Comparison of ENCODE assay signal across 10 mouse cellular contexts in genomic region chr8:121770845-121771752, GRCm38 (mm10). TPM values are rescaled to one million over a fixed set of nuclear protein-coding genes. Genes with fewer than 3 reads are reported as not detected.
DNase-seq lines count a peak whose midpoint lies in the region; ATAC-seq and TF ChIP-seq lines count a peak whose summit lies in the region.
"Had no signal": no experiment of that assay in that cellular context is flagged by ENCODE, and none has a peak within 500 bp of the region (broad histone marks: within the 10 kb centered on the region; RNA-seq: fewer than 3 reads in every experiment).

No protein-coding gene starts in this region.

- TF ChIP-seq POLR2A in brain, embryonic 14.5 days (IDR thresholded peaks at IDR 0.05; ENCODE audit: borderline replicate concordance, extremely low read depth, insufficient read depth, insufficient read length, poor library complexity, severe bottlenecking): no peak

- DNase-seq in brain, embryonic 14.5 days (ENCODE audit: low read depth): peak; percentile 83
- DNase-seq in embryonic facial prominence, embryonic 11.5 days (ENCODE audit: low spot score): peak; percentile 43
- no peak for DNase-seq in thymus, postnatal 10 days (ENCODE audit: low spot score in 2 of 2)
- no peak for DNase-seq in natural killer cell, adult 2 months (ENCODE audit: low spot score in 2 of 2)
- no peak for DNase-seq in adrenal gland, postnatal 25 days

- no peaks in the 10 kb centered on the region for H3K9me3 ChIP-seq in embryonic facial prominence, embryonic 11.5 days (replicated peaks; ENCODE audit: control insufficient read depth, low read length)
- H3K9me3 ChIP-seq in hindbrain, embryonic 16.5 days (ENCODE audit: control insufficient read depth, low read length): no peaks in the 10 kb centered on the region
- no peaks in the 10 kb centered on the region for H3K9me3 ChIP-seq in neural tube, embryonic 14.5 days (ENCODE audit: control insufficient read depth, low read length)
- H3K9me3 ChIP-seq: limb, embryonic 13.5 days; megakaryocyte, embryonic 14.5 days had no signal

- WGBS in embryonic facial prominence, embryonic 11.5 days: 34% methylated on average over 19 of the region's 19 CpGs
- 18% methylated on average over 18 of the region's 19 CpGs for WGBS in hindbrain, embryonic 16.5 days
- WGBS in neural tube, embryonic 14.5 days: 29% methylated on average over 19 of the region's 19 CpGs

- H3K9ac ChIP-seq in embryonic facial prominence, embryonic 11.5 days (replicated peaks; ENCODE audit: low read length): no peak overlapping the region
- H3K9ac ChIP-seq in hindbrain, embryonic 16.5 days (ENCODE audit: low read depth, low read length): peak overlapping the region; percentile 7; the same call in 1 of the 2 replicates
- 0 out of 2 replicates have a peak overlapping the region, but pooled peaks have one; percentile 16 for H3K9ac ChIP-seq in neural tube, embryonic 14.5 days (replicated peaks; ENCODE audit: low read depth, low read length)
- H3K9ac ChIP-seq: limb, embryonic 13.5 days had no signal

- H3K4me3 ChIP-seq in embryonic facial prominence, embryonic 11.5 days (ENCODE audit: low read depth, low read length): no peak overlapping the region
- H3K4me3 ChIP-seq in hindbrain, embryonic 16.5 days (ENCODE audit: low read length): no peak overlapping the region
- no peak overlapping the region for H3K4me3 ChIP-seq in neural tube, embryonic 14.5 days (ENCODE audit: low read depth, low read length)
- H3K4me3 ChIP-seq: limb, embryonic 13.5 days; megakaryocyte, embryonic 14.5 days had no signal

- no peaks in the 10 kb centered on the region for H3K27me3 ChIP-seq in embryonic facial prominence, embryonic 11.5 days (ENCODE audit: control insufficient read depth, insufficient read depth, low read length)
- H3K27me3 ChIP-seq in hindbrain, embryonic 16.5 days (replicated peaks; ENCODE audit: control insufficient read depth, insufficient read depth, low read length): no peaks in the 10 kb centered on the region
- no peaks in the 10 kb centered on the region for H3K27me3 ChIP-seq in neural tube, embryonic 14.5 days (ENCODE audit: control insufficient read depth, insufficient read depth, low read length)

- H3K4me2 ChIP-seq in embryonic facial prominence, embryonic 11.5 days (ENCODE audit: low read depth, low read length): no peak overlapping the region
- H3K4me2 ChIP-seq in hindbrain, embryonic 16.5 days (ENCODE audit: low read length): no peak overlapping the region
- no peak overlapping the region for H3K4me2 ChIP-seq in neural tube, embryonic 14.5 days (ENCODE audit: low read depth, low read length)
- H3K4me2 ChIP-seq: limb, embryonic 13.5 days had no signal

- no peak for TF ChIP-seq CTCF in brain, embryonic 14.5 days (IDR thresholded peaks at IDR 0.05; ENCODE audit: borderline replicate concordance, extremely low read depth, insufficient read depth, insufficient read length)

- no peaks in the 10 kb centered on the region for H3K36me3 ChIP-seq in embryonic facial prominence, embryonic 11.5 days (replicated peaks; ENCODE audit: control insufficient read depth, insufficient read depth, low read depth, low read length)
- no peaks in the 10 kb centered on the region for H3K36me3 ChIP-seq in hindbrain, embryonic 16.5 days (ENCODE audit: control insufficient read depth, insufficient read depth, low read length)
- H3K36me3 ChIP-seq in neural tube, embryonic 14.5 days (ENCODE audit: control insufficient read depth, insufficient read depth, low read length): no peaks in the 10 kb centered on the region
- H3K36me3 ChIP-seq: limb, embryonic 13.5 days had no signal

- H3K4me1 ChIP-seq in embryonic facial prominence, embryonic 11.5 days (ENCODE audit: control insufficient read depth, insufficient read depth, low read length): no peaks in the 10 kb centered on the region
- peaks cover 8% of the 10 kb centered on the region for H3K4me1 ChIP-seq in hindbrain, embryonic 16.5 days (ENCODE audit: control insufficient read depth, insufficient read depth, low read depth, low read length)
- peaks cover 9% of the 10 kb centered on the region; the same call in 1 of the 2 replicates for H3K4me1 ChIP-seq in neural tube, embryonic 14.5 days (ENCODE audit: control insufficient read depth, insufficient read depth, low read length)
- H3K4me1 ChIP-seq: megakaryocyte, embryonic 14.5 days had no signal

- no peak overlapping the region for H3K27ac ChIP-seq in embryonic facial prominence, embryonic 11.5 days (replicated peaks; ENCODE audit: low read depth, low read length)
- H3K27ac ChIP-seq in hindbrain, embryonic 16.5 days (ENCODE audit: low read depth, low read length): no peak overlapping the region; the same call in 1 of the 2 replicates
- H3K27ac ChIP-seq in neural tube, embryonic 14.5 days (ENCODE audit: low read depth, low read length): no peak overlapping the region
- H3K27ac ChIP-seq: limb, embryonic 13.5 days had no signal

- no peak; the same call in 1 of the 2 replicates for ATAC-seq in embryonic facial prominence, embryonic 11.5 days (replicated peaks; ENCODE audit: insufficient number of reproducible peaks, low FRiP score, low TSS enrichment, low read depth)
- ATAC-seq in hindbrain, embryonic 16.5 days: peak; percentile 80
- ATAC-seq in neural tube, embryonic 14.5 days (ENCODE audit: low read depth): peak; percentile 57

RNA-seq across cellular contexts. Expression of gene Jph3, which starts 41.7 kb away (rescaled TPM):
- polyA plus RNA-seq in brain, embryonic 14.5 days (2012; rRNA removed): 28.7 and 57.2 TPM in 2 replicates
- polyA plus RNA-seq in embryonic facial prominence, embryonic 11.5 days (2014; fragmentation: Nextera tagmentation; extraction: Ambion mirVana): 4.1 and 4.3 TPM in 2 replicates
- 106 and 118 TPM in 2 replicates for polyA plus RNA-seq in hindbrain, embryonic 16.5 days (2015; fragmentation: Nextera tagmentation; extraction: Ambion mirVana)
- 84.2 and 89.0 TPM in 2 replicates for polyA plus RNA-seq in neural tube, embryonic 14.5 days (2014; fragmentation: Nextera tagmentation; extraction: Ambion mirVana)
- total RNA-seq in adrenal gland, postnatal 25 days (2021): 2.0 and 3.2 TPM in 2 replicates
- total RNA-seq: MEL had no signal

RNA-seq across cellular contexts. Expression of gene Klhdc4, which starts 58.3 kb away (rescaled TPM):
- 41.8 and 45.2 TPM in 2 replicates for polyA plus RNA-seq in brain, embryonic 14.5 days (2012; rRNA removed)
- polyA plus RNA-seq in embryonic facial prominence, embryonic 11.5 days (2014; fragmentation: Nextera tagmentation; extraction: Ambion mirVana): 43.1 and 45.3 TPM in 2 replicates
- polyA plus RNA-seq in hindbrain, embryonic 16.5 days (2015; fragmentation: Nextera tagmentation; extraction: Ambion mirVana): 42.1 and 44.5 TPM in 2 replicates
- 43.7 and 46.2 TPM in 2 replicates for polyA plus RNA-seq in neural tube, embryonic 14.5 days (2014; fragmentation: Nextera tagmentation; extraction: Ambion mirVana)
- total RNA-seq in adrenal gland, postnatal 25 days (2021): 29.1 and 30.5 TPM in 2 replicates

Comparison
In these comparisons a context has a peak if more than half of its experiments do, and no peak if none do; other contexts are left out.
1. DNase-seq: peak in brain, embryonic 14.5 days (single experiment) and embryonic facial prominence, embryonic 11.5 days (single experiment); none in thymus, postnatal 10 days (0 of 2), natural killer cell, adult 2 months (0 of 2) and adrenal gland, postnatal 25 days (single experiment).